Mouse (Mus musculus): ENCODE results near the gene Sh3rf1. TPM values are rescaled to one million over a fixed set of nuclear protein-coding genes. Genes with fewer than 3 reads are reported as not detected.

Sh3rf1 gene
- polyA plus RNA-seq, 1 experiment = 5.5 TPM

GRCm38 (mm10) chr8:61285896-61286295 lies 62.2 kb downstream of the Sh3rf1 start:
- 87% methylated on average over 7 of the region's 7 CpGs for WGBS
- H3K27me3 ChIP-seq (ENCODE audit: control insufficient read depth, insufficient read depth, low read length) = no peaks in the 10 kb centered on the region
- no peak for DNase-seq
- no peak overlapping the region for H3K4me3 ChIP-seq (replicated peaks; ENCODE audit: insufficient read depth, low read depth, low read length)
- TF ChIP-seq POLR2A (IDR thresholded peaks at IDR 0.05; ENCODE audit: borderline replicate concordance, insufficient read depth, low read length) = no peak
- no peak for TF ChIP-seq CTCF (IDR thresholded peaks at IDR 0.05; ENCODE audit: borderline replicate concordance, insufficient read depth, low read depth, low read length)
- no peak overlapping the region for H3K27ac ChIP-seq (ENCODE audit: insufficient read depth, low read length)
- no peaks in the 10 kb centered on the region for H3K4me1 ChIP-seq (ENCODE audit: control insufficient read depth, insufficient read depth, low read length)

- 94% methylated on average over 7 of the region's 7 CpGs for WGBS
- no peak for TF ChIP-seq CTCF (IDR thresholded peaks at IDR 0.05; ENCODE audit: borderline replicate concordance, insufficient read depth, low read depth, low read length)
- no peak for TF ChIP-seq POLR2A (IDR thresholded peaks at IDR 0.05; ENCODE audit: borderline replicate concordance, insufficient read depth, low read length)
These were observed 62.7 kb downstream of the Sh3rf1 start for GRCm38 (mm10) chr8:61286394-61286793.

GRCm38 (mm10) chr8:61286795-61287385 lies 63.2 kb downstream of the Sh3rf1 start:
- no peaks in the 10 kb centered on the region for H3K27me3 ChIP-seq (ENCODE audit: control insufficient read depth, insufficient read depth, low read length)
- no peak overlapping the region for H3K27ac ChIP-seq (ENCODE audit: insufficient read depth, low read length)
- H3K4me3 ChIP-seq (replicated peaks; ENCODE audit: insufficient read depth, low read depth, low read length) = no peak overlapping the region
- no peak for DNase-seq
- TF ChIP-seq POLR2A (IDR thresholded peaks at IDR 0.05; ENCODE audit: borderline replicate concordance, insufficient read depth, low read length) (no peak), CTCF (IDR thresholded peaks at IDR 0.05; ENCODE audit: borderline replicate concordance, insufficient read depth, low read depth, low read length) (no peak)
- H3K4me1 ChIP-seq (ENCODE audit: control insufficient read depth, insufficient read depth, low read length) = no peaks in the 10 kb centered on the region
- 79% methylated on average over 14 of the region's 14 CpGs for WGBS

More at GRCm38 (mm10) chr8:61286394-61286793, 62.7 kb downstream of the Sh3rf1 start:
- no peak for DNase-seq
- H3K4me3 ChIP-seq (replicated peaks; ENCODE audit: insufficient read depth, low read depth, low read length) = no peak overlapping the region
- H3K27me3 ChIP-seq (ENCODE audit: control insufficient read depth, insufficient read depth, low read length) = no peaks in the 10 kb centered on the region
- H3K27ac ChIP-seq (ENCODE audit: insufficient read depth, low read length) = no peak overlapping the region
- no peaks in the 10 kb centered on the region for H3K4me1 ChIP-seq (ENCODE audit: control insufficient read depth, insufficient read depth, low read length)

GRCm38 (mm10) chr8:61288006-61288566 lies 64.4 kb downstream of the Sh3rf1 start:
- peak in 1 of 2 experiments; percentile 4 for DNase-seq
- H3K27me3 ChIP-seq (ENCODE audit: control insufficient read depth, insufficient read depth, low read length) = no peaks in the 10 kb centered on the region
- 31% methylated on average over 11 of the region's 11 CpGs for WGBS
- no peak overlapping the region for H3K27ac ChIP-seq (ENCODE audit: insufficient read depth, low read length)
- no peak for TF ChIP-seq CTCF (IDR thresholded peaks at IDR 0.05; ENCODE audit: borderline replicate concordance, insufficient read depth, low read depth, low read length)
- H3K4me3 ChIP-seq (replicated peaks; ENCODE audit: insufficient read depth, low read depth, low read length) = no peak overlapping the region
- H3K4me1 ChIP-seq (ENCODE audit: control insufficient read depth, insufficient read depth, low read length) = no peaks in the 10 kb centered on the region

GRCm38 (mm10) chr8:61288676-61289075 lies 65.0 kb downstream of the Sh3rf1 start:
- WGBS = 29% methylated on average over 7 of the region's 7 CpGs
- no peak overlapping the region for H3K27ac ChIP-seq (ENCODE audit: insufficient read depth, low read length)
- no peak for TF ChIP-seq CTCF (IDR thresholded peaks at IDR 0.05; ENCODE audit: borderline replicate concordance, insufficient read depth, low read depth, low read length)
- no peak for TF ChIP-seq POLR2A (IDR thresholded peaks at IDR 0.05; ENCODE audit: borderline replicate concordance, insufficient read depth, low read length)
- no peaks in the 10 kb centered on the region for H3K4me1 ChIP-seq (ENCODE audit: control insufficient read depth, insufficient read depth, low read length)
- no peak for DNase-seq
- no peak overlapping the region for H3K4me3 ChIP-seq (replicated peaks; ENCODE audit: insufficient read depth, low read depth, low read length)
- H3K27me3 ChIP-seq (ENCODE audit: control insufficient read depth, insufficient read depth, low read length) = no peaks in the 10 kb centered on the region

- TF ChIP-seq POLR2A (IDR thresholded peaks at IDR 0.05; ENCODE audit: borderline replicate concordance, insufficient read depth, low read length) = no peak
- TF ChIP-seq CTCF (IDR thresholded peaks at IDR 0.05; ENCODE audit: borderline replicate concordance, insufficient read depth, low read depth, low read length) = no peak
- Histone ChIP-seq H3K27ac (ENCODE audit: insufficient read depth, low read length) (no peak overlapping the region), H3K4me3 (replicated peaks; ENCODE audit: insufficient read depth, low read depth, low read length) (no peak overlapping the region), H3K4me1 (ENCODE audit: control insufficient read depth, insufficient read depth, low read length) (no peaks in the 10 kb centered on the region), H3K27me3 (ENCODE audit: control insufficient read depth, insufficient read depth, low read length) (no peaks in the 10 kb centered on the region)
- no peak for DNase-seq
- 78% methylated on average over 4 of the region's 4 CpGs for WGBS
These were observed 71.4 kb downstream of the Sh3rf1 start for GRCm38 (mm10) chr8:61295040-61295439.

- no peaks in the 10 kb centered on the region for H3K4me1 ChIP-seq (ENCODE audit: control insufficient read depth, insufficient read depth, low read length)
- 28% methylated on average over 12 of the region's 12 CpGs for WGBS
- H3K27me3 ChIP-seq (ENCODE audit: control insufficient read depth, insufficient read depth, low read length) = no peaks in the 10 kb centered on the region
- DNase-seq = no peak
- TF ChIP-seq POLR2A (IDR thresholded peaks at IDR 0.05; ENCODE audit: borderline replicate concordance, insufficient read depth, low read length) = no peak
- no peak for TF ChIP-seq CTCF (IDR thresholded peaks at IDR 0.05; ENCODE audit: borderline replicate concordance, insufficient read depth, low read depth, low read length)
- H3K4me3 ChIP-seq (replicated peaks; ENCODE audit: insufficient read depth, low read depth, low read length) = no peak overlapping the region
- H3K27ac ChIP-seq (ENCODE audit: insufficient read depth, low read length) = no peak overlapping the region
These were observed 71.8 kb downstream of the Sh3rf1 start for GRCm38 (mm10) chr8:61295441-61295840.

- DNase-seq = no peak
- H3K4me3 ChIP-seq (replicated peaks; ENCODE audit: insufficient read depth, low read depth, low read length) = no peak overlapping the region
- no peaks in the 10 kb centered on the region for H3K27me3 ChIP-seq (ENCODE audit: control insufficient read depth, insufficient read depth, low read length)
- WGBS = 70% methylated on average over 4 of the region's 4 CpGs
- no peak for TF ChIP-seq POLR2A (IDR thresholded peaks at IDR 0.05; ENCODE audit: borderline replicate concordance, insufficient read depth, low read length)
- no peak for TF ChIP-seq CTCF (IDR thresholded peaks at IDR 0.05; ENCODE audit: borderline replicate concordance, insufficient read depth, low read depth, low read length)
- H3K4me1 ChIP-seq (ENCODE audit: control insufficient read depth, insufficient read depth, low read length) = no peaks in the 10 kb centered on the region
- H3K27ac ChIP-seq (ENCODE audit: insufficient read depth, low read length) = no peak overlapping the region
These were observed 75.2 kb downstream of the Sh3rf1 start for GRCm38 (mm10) chr8:61298828-61299227.
